23 mouse cellular contexts compared by ENCODE assay signal in the genomic region with DNA sequence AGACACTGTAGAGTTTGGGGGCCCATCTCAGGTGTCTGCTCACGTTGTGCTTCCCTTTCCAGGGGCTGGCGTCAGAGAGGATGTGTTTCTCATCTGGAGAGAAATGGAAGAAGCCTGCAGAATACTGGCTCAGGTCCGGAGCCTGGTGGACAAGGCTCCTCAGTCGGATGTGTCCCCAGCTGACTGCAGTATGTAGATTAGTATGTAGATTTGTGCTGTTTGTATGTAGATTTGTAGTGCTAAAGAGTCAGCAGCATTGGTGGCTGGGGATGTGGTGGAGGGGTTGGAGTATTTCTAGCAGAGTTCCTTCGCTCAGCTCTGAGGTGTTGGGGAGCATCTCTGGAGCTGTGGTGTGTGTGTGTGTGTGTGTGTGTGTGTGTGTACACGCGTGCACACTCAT. TPM values are rescaled to one million over a fixed set of nuclear protein-coding genes. Genes with fewer than 3 reads are reported as not detected.
DNase-seq lines count a peak whose midpoint lies in the region; ATAC-seq and TF ChIP-seq lines count a peak whose summit lies in the region.
"Had no signal": no experiment of that assay in that cellular context is flagged by ENCODE, and none has a peak within 500 bp of the region (broad histone marks: within the 10 kb centered on the region; RNA-seq: fewer than 3 reads in every experiment).

No protein-coding gene starts in this region.

- WGBS in midbrain, embryonic 15.5 days = 54% methylated on average over 7 of the region's 7 CpGs

- H3K27me3 ChIP-seq in E14TG2a.4 (ENCODE audit: insufficient read depth, low read length) = no peaks in the 10 kb centered on the region
- no peaks in the 10 kb centered on the region for H3K27me3 ChIP-seq in ES-Bruce4 (ENCODE audit: control insufficient read depth, insufficient read depth, low read length, poor library complexity, severe bottlenecking)
- H3K27me3 ChIP-seq in midbrain, embryonic 15.5 days (replicated peaks) = no peaks in the 10 kb centered on the region
- H3K27me3 ChIP-seq: embryonic facial prominence, embryonic 12.5 days; forebrain, embryonic 13.5 days; forebrain, embryonic 15.5 days; Patski had no signal

- H3K4me1 ChIP-seq in E14TG2a.4 (replicated peaks; ENCODE audit: low read depth, low read length) = peaks cover 82% of the 10 kb centered on the region
- peaks cover 18% of the 10 kb centered on the region for H3K4me1 ChIP-seq in ES-Bruce4 (ENCODE audit: control insufficient read depth, insufficient read depth, low read length)
- H3K4me1 ChIP-seq in midbrain, embryonic 15.5 days = peaks cover 5% of the 10 kb centered on the region; the same call in 1 of the 2 replicates

- TF ChIP-seq CTCF in E14TG2a.4 (conservative IDR thresholded peaks at IDR 0.05; ENCODE audit: low read length) (no peak), ES-Bruce4 (IDR thresholded peaks at IDR 0.05; ENCODE audit: low read depth, low read length) (no peak)

- peak; percentile 72 for DNase-seq in R1 (ENCODE audit: low read depth, low spot score)
- DNase-seq in spleen, postnatal 14 days (ENCODE audit: low spot score in 2 of 2) = no peak
- DNase-seq in adrenal gland, postnatal 14 days = no peak
- DNase-seq: adrenal gland, adult 8-10 months; adrenal gland, postnatal 25 days; cerebellum, adult 11-12 months; cerebellum, adult 2 months; cerebellum, adult 9-10 months; cerebellum, postnatal 10 days; cerebellum, postnatal 25 days; forebrain, postnatal 0 days had no signal

- no peak overlapping the region for H3K4me2 ChIP-seq in midbrain, embryonic 15.5 days
- H3K4me2 ChIP-seq: embryonic facial prominence, embryonic 12.5 days; forebrain, embryonic 13.5 days; forebrain, embryonic 15.5 days had no signal

- no peak overlapping the region for H3K27ac ChIP-seq in ES-Bruce4 (ENCODE audit: insufficient read depth, low read length)
- no peak overlapping the region for H3K27ac ChIP-seq in midbrain, embryonic 15.5 days
- H3K27ac ChIP-seq: embryonic facial prominence, embryonic 10.5 days; embryonic facial prominence, embryonic 12.5 days; forebrain, embryonic 13.5 days; forebrain, embryonic 15.5 days had no signal

- no peak for ATAC-seq in midbrain, embryonic 15.5 days (replicated peaks)
- ATAC-seq: activated CD4-positive, CD25-positive, alpha-beta regulatory T cell, adult 4 months; forebrain, embryonic 13.5 days; forebrain, embryonic 15.5 days; forebrain, postnatal 0 days; Patski had no signal

- H3K9me3 ChIP-seq in E14TG2a.4 (ENCODE audit: low read length) (peaks cover 2% of the 10 kb centered on the region; the same call in 1 of the 2 replicates), ES-Bruce4 (replicated peaks; ENCODE audit: control insufficient read depth, insufficient read depth, low read length, poor library complexity, severe bottlenecking) (no peaks in the 10 kb centered on the region)
- no peaks in the 10 kb centered on the region for H3K9me3 ChIP-seq in midbrain, embryonic 15.5 days
- H3K9me3 ChIP-seq: embryonic facial prominence, embryonic 10.5 days; embryonic facial prominence, embryonic 12.5 days; forebrain, embryonic 13.5 days; forebrain, embryonic 15.5 days; G1E had no signal

- no peak for TF ChIP-seq POLR2A in ES-Bruce4 (IDR thresholded peaks at IDR 0.05; ENCODE audit: insufficient read depth, low read length)

- H3K36me3 ChIP-seq in E14TG2a.4 (ENCODE audit: insufficient read depth, low read length) (no peaks in the 10 kb centered on the region), ES-Bruce4 (ENCODE audit: control insufficient read depth, insufficient read depth, low read length, poor library complexity, severe bottlenecking) (no peaks in the 10 kb centered on the region)
- H3K36me3 ChIP-seq in midbrain, embryonic 15.5 days (replicated peaks) = no peaks in the 10 kb centered on the region
- H3K36me3 ChIP-seq: embryonic facial prominence, embryonic 10.5 days; embryonic facial prominence, embryonic 12.5 days; forebrain, embryonic 15.5 days; G1E had no signal

- TF ChIP-seq EP300 in ES-Bruce4 (IDR thresholded peaks at IDR 0.05; ENCODE audit: insufficient read depth, low read depth, low read length) = 0 out of 2 replicates have a peak, but pooled peaks have one; percentile 42

- H3K9ac ChIP-seq in ES-Bruce4 (ENCODE audit: low read depth, poor library complexity, severe bottlenecking) = no peak overlapping the region
- H3K9ac ChIP-seq in midbrain, embryonic 15.5 days = no peak overlapping the region
- H3K9ac ChIP-seq: embryonic facial prominence, embryonic 12.5 days; forebrain, embryonic 13.5 days; forebrain, embryonic 15.5 days; forebrain, postnatal 0 days had no signal

- H3K4me3 ChIP-seq in E14TG2a.4 (replicated peaks; ENCODE audit: low read length) (0 out of 2 replicates have a peak overlapping the region, but pooled peaks have one; percentile 8), ES-Bruce4 (ENCODE audit: low read depth, low read length) (no peak overlapping the region)
- H3K4me3 ChIP-seq in midbrain, embryonic 15.5 days = no peak overlapping the region
- H3K4me3 ChIP-seq: embryonic facial prominence, embryonic 10.5 days; embryonic facial prominence, embryonic 12.5 days; forebrain, embryonic 13.5 days; forebrain, embryonic 15.5 days had no signal

RNA-seq across cellular contexts. Expression of a gene that starts 58.8 kb away (rescaled TPM):
- 10.8 and 12.6 TPM in 2 replicates for polyA plus RNA-seq in ES-Bruce4 (2011; ENCODE audit: insufficient read depth, insufficient read length, low read depth, missing spikeins)
- 0.66 and 1.3 TPM in 2 replicates for polyA plus RNA-seq in midbrain, embryonic 15.5 days (2015; fragmentation: Nextera tagmentation; extraction: Ambion mirVana)
- 1.2 TPM in 1 of 2 replicates, not detected in the other for total RNA-seq in adrenal gland, postnatal 14 days (2021)
- polyA plus RNA-seq: C2C12; forebrain, embryonic 11.5 days; G1E; Patski had no signal
